Mouse (Mus musculus): ENCODE data around the gene Ccr2. TPM values are rescaled to one million over a fixed set of nuclear protein-coding genes. Genes with fewer than 3 reads are reported as not detected.

Gene Ccr2
- polyA plus RNA-seq, 1 experiment from 2014 or later = 1.4 TPM

- Histone ChIP-seq H3K4me1 (ENCODE audit: insufficient read depth, low read length) (no peaks in the 10 kb centered on the region), H3K4me3 (ENCODE audit: low read length) (no peak overlapping the region), H3K27me3 (ENCODE audit: insufficient read depth, low read length) (no peaks in the 10 kb centered on the region), H3K36me3 (ENCODE audit: insufficient read depth, low read length) (no peaks in the 10 kb centered on the region), H3K4me2 (replicated peaks; ENCODE audit: low read depth, low read length) (no peak overlapping the region), H3K9ac (replicated peaks; ENCODE audit: low read length) (no peak overlapping the region), H3K27ac (ENCODE audit: low read length) (no peak overlapping the region), H3K9me3 (ENCODE audit: low read length) (no peaks in the 10 kb centered on the region)
- no peak for ATAC-seq (ENCODE audit: low FRiP score, low TSS enrichment)
- 60% methylated on average over 4 of the region's 4 CpGs for WGBS
Measured at GRCm38 (mm10) chr9:124138055-124138775, 36.5 kb downstream of the Ccr2 start.

GRCm38 (mm10) chr9:124143678-124144077 is 41.9 kb downstream of the Ccr2 start:
- no peaks in the 10 kb centered on the region for H3K4me1 ChIP-seq (ENCODE audit: insufficient read depth, low read length)
- no peaks in the 10 kb centered on the region for H3K9me3 ChIP-seq (ENCODE audit: low read length)
- H3K27me3 ChIP-seq (ENCODE audit: insufficient read depth, low read length) = no peaks in the 10 kb centered on the region
- H3K4me3 ChIP-seq (ENCODE audit: low read length) = no peak overlapping the region
- H3K9ac ChIP-seq (replicated peaks; ENCODE audit: low read length) = no peak overlapping the region
- H3K4me2 ChIP-seq (replicated peaks; ENCODE audit: low read depth, low read length) = no peak overlapping the region
- no peaks in the 10 kb centered on the region for H3K36me3 ChIP-seq (ENCODE audit: insufficient read depth, low read length)
- 81% methylated on average over 1 of the region's 1 CpGs for WGBS
- no peak for ATAC-seq (ENCODE audit: low FRiP score, low TSS enrichment)
- H3K27ac ChIP-seq (ENCODE audit: low read length) = no peak overlapping the region

- Histone ChIP-seq H3K36me3 (ENCODE audit: insufficient read depth, low read length) (no peaks in the 10 kb centered on the region), H3K27me3 (ENCODE audit: insufficient read depth, low read length) (no peaks in the 10 kb centered on the region), H3K27ac (ENCODE audit: low read length) (no peak overlapping the region), H3K4me3 (ENCODE audit: low read length) (no peak overlapping the region), H3K4me2 (replicated peaks; ENCODE audit: low read depth, low read length) (no peak overlapping the region), H3K9ac (replicated peaks; ENCODE audit: low read length) (no peak overlapping the region), H3K4me1 (ENCODE audit: insufficient read depth, low read length) (no peaks in the 10 kb centered on the region), H3K9me3 (ENCODE audit: low read length) (no peaks in the 10 kb centered on the region)
- ATAC-seq (ENCODE audit: low FRiP score, low TSS enrichment) = no peak
Measured at GRCm38 (mm10) chr9:124146307-124146706, 44.6 kb downstream of the Ccr2 start.

Other genes with a start within 250 kb of the Ccr2 start
- gene Xcr1, start 239.9 kb upstream of the Ccr2 start, polyA plus RNA-seq (2015; fragmentation: Nextera tagmentation; extraction: Ambion mirVana) = not detected in 2 replicates
- 2.0 and 2.5 TPM in 2 replicates for gene Ccr1, start 133.3 kb upstream of the Ccr2 start, polyA plus RNA-seq (2015; fragmentation: Nextera tagmentation; extraction: Ambion mirVana)
- not detected in 2 replicates for gene Ccr1l1, start 123.5 kb upstream of the Ccr2 start, polyA plus RNA-seq (2015; fragmentation: Nextera tagmentation; extraction: Ambion mirVana)
- gene Ccr3, start 80.0 kb upstream of the Ccr2 start, polyA plus RNA-seq (2015; fragmentation: Nextera tagmentation; extraction: Ambion mirVana) = not detected in 2 replicates
- 0.21 and 0.79 TPM in 2 replicates for gene Ccr5, start 19.6 kb downstream of the Ccr2 start, polyA plus RNA-seq (2015; fragmentation: Nextera tagmentation; extraction: Ambion mirVana)
- gene 2010315B03Rik, start 210.7 kb downstream of the Ccr2 start, polyA plus RNA-seq (2015; fragmentation: Nextera tagmentation; extraction: Ambion mirVana) = 12.0 and 14.2 TPM in 2 replicates

Measured in kidney, embryonic 16.5 days (tissue).